Mouse (Mus musculus) small intestine, adult 2 months (tissue): ENCODE measurements around the gene Ifi35. TPM values are rescaled to one million over a fixed set of nuclear protein-coding genes. Genes with fewer than 3 reads are reported as not detected.
"Not testable (repeated sequence)": the region's sequence is repeated elsewhere in the genome, so short reads cannot be mapped to it uniquely, and the experiment has no call there.

Source experiments
- H3K27ac ChIP-seq: fragments of 200-500 bp; 2 replicates; pipeline ENCODE4 v1.5.1; 2012; ENCODE audit warnings: low read depth, low read length, control low read depth, inconsistent platforms; ENCODE audit not compliant: insufficient read depth
- H3K27me3 ChIP-seq: fragments of 200-500 bp; 2 replicates; pipeline ENCODE4 v1.6.1; 2012; ENCODE audit warnings: mild to moderate bottlenecking, moderate library complexity, low read length, inconsistent platforms; ENCODE audit not compliant: control insufficient read depth, insufficient read depth
- H3K36me3 ChIP-seq: fragments of 200-500 bp; 2 replicates; pipeline ENCODE4 v1.6.1; 2012; ENCODE audit warnings: mild to moderate bottlenecking, low read length, control low read depth, inconsistent platforms; ENCODE audit not compliant: control insufficient read depth, insufficient read depth
- H3K4me1 ChIP-seq: fragments of 200-500 bp; 2 replicates; pipeline ENCODE4 v1.6.1; 2012; ENCODE audit warnings: low read length, inconsistent platforms, mixed read lengths; ENCODE audit not compliant: control insufficient read depth, insufficient read depth, insufficient read length
- H3K4me3 ChIP-seq: fragments of 200-500 bp; 2 replicates; pipeline ENCODE4 v1.5.1; 2012; ENCODE audit warnings: low read depth, mild to moderate bottlenecking, control low read depth, inconsistent platforms, low read length, moderate library complexity
- CTCF ChIP-seq: fragments of 200-500 bp; IDR thresholded peaks from 2 replicates; pipeline ENCODE4 v1.5.1; 2012; ENCODE audit warnings: low read depth, mild to moderate bottlenecking, control low read depth, inconsistent platforms, low read length, moderate library complexity, mixed read lengths; ENCODE audit not compliant: insufficient replicate concordance, insufficient read length; ENCODE audit errors: extremely low read depth
- POLR2A ChIP-seq: fragments of 200-500 bp; IDR thresholded peaks from 2 replicates; pipeline ENCODE4 v1.6.1; 2012; ENCODE audit warnings: low read depth, mild to moderate bottlenecking, control low read depth, inconsistent platforms, low read length, moderate library complexity
- WGBS: fragments of 180-500 bp; shearing (Covaris S2); methylation state at CpG from one replicate; pipeline ENCODE4 v1.1.7; 2018; 5-methylcytosine and 5-hydroxymethylcytosine counted together
- polyA plus RNA-seq: library from polyadenylated mRNA; depleted of rRNA; stranded (reverse); fragments of >200 nt; gene quantifications from 2 replicates; pipeline ENCODE4 v1.2.3, GENCODE M21; 2012

Ifi35 gene
- polyA plus RNA-seq, 1 experiment: 123 TPM

DNA sequence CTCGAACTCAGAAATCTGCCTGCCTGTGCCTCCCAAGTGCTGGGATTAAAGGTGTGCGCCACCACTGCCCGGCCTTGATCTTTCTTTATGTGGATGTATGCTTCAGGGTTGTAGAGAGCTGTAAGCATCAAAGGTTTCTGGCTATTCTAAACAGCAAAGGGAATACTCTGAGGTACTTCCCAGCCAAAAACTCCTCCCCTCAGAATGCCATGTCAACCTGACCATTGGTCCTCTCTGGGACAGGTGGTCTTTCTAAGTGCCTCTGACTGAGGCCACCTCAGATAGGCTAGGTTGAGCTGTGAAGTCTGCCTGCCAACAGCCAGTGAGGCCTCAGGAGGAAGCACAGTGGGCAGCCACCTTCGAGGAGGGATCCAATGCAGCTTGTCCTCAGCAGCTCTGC is 692 bp downstream of the Ifi35 start:
- H3K36me3 ChIP-seq: peaks cover 20% of the 10 kb centered on the region
- TF ChIP-seq CTCF (no peak), POLR2A (no peak)
- 6% methylated on average over 4 of the region's 4 CpGs for WGBS
- H3K27ac ChIP-seq: peak overlapping the region; percentile 97
- H3K27me3 ChIP-seq: no peaks in the 10 kb centered on the region
- H3K4me3 ChIP-seq: peak overlapping the region; percentile 86
- H3K4me1 ChIP-seq: peaks cover 14% of the 10 kb centered on the region; the same call in 1 of the 2 replicates

DNA sequence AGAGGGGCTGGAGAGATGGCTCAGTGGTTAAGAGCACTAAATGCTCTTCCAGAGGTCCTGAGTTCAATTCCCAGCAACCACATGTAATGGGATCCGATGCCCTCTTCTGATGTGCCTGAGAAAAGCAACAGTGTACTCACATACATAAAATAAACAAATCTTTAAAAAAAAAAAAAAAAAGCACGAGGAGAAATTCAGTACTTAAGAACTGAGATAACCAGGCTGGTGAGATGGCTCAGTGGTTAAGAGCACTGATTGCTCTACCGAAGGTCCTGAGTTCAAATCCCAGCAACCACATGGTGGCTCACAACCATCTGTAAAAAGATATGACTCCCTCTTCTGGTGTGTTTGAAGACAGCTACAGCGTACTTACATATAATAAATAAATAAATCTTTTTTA is 1.4 kb downstream of the Ifi35 start:
- H3K4me3 ChIP-seq, H3K27me3 ChIP-seq: not testable (repeated sequence)
- WGBS: 60% methylated on average over 4 of the region's 4 CpGs
- peaks cover 13% of the 10 kb centered on the region for H3K36me3 ChIP-seq
- peak overlapping the region; percentile 97; the same call in 1 of the 2 replicates for H3K27ac ChIP-seq
- H3K4me1 ChIP-seq: peaks cover 17% of the 10 kb centered on the region; the same call in 1 of the 2 replicates

DNA sequence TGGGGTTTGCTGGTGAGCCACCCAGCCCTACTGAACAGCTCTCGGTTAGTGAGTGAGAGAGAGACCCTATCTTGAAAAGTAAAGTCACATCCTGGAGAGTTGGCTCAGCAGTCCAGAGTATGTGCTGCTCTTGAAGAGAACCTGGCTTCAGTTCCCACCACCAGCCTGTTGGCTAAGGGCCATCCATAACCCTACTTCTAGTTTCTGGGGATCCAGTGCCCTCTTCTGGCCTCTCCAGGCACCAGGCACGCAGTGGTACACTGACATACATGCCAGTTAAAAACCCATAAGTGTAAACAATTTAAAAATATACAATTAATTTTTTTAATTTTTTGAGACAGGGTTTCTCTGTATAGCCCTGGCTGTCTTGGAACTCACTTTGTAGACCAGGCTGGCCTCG is 2.2 kb downstream of the Ifi35 start:
- peak overlapping the region; percentile 21; the same call in 1 of the 2 replicates for H3K27ac ChIP-seq
- no peaks in the 10 kb centered on the region for H3K27me3 ChIP-seq
- H3K4me3 ChIP-seq: peak overlapping the region; percentile 9; the same call in 1 of the 2 replicates
- peaks cover 7% of the 10 kb centered on the region; the same call in 1 of the 2 replicates for H3K36me3 ChIP-seq
- 78% methylated on average over 3 of the region's 3 CpGs for WGBS
- peaks cover 21% of the 10 kb centered on the region; the same call in 1 of the 2 replicates for H3K4me1 ChIP-seq
- TF ChIP-seq CTCF (peak; percentile 42; the same call in 1 of the 2 replicates), POLR2A (no peak)

DNA sequence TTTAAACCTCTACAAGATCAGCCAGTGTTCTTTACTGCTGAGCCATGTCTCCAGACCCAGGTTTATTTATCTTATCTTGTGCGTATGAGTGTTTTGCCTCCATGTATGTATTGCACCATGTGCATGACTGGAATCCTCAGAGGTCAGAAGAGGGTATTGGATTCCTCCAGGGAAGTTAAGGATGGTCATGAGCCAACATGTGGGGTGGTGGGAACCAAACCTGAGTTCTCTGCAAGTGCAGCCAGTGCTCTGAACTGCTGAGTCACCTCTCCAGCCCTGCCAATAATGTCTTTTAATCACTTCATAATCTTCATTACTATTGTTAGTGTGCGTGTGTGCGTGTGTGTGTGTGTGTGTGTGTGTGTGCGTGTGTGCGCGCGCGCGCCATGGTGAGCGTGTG is 3.3 kb downstream of the Ifi35 start:
- peak overlapping the region; percentile 98 for H3K27ac ChIP-seq
- 55% methylated on average over 10 of the region's 10 CpGs for WGBS
- H3K4me1 ChIP-seq: peaks cover 27% of the 10 kb centered on the region; the same call in 1 of the 2 replicates
- TF ChIP-seq POLR2A: no peak
- TF ChIP-seq CTCF: no peak
- peak overlapping the region; percentile 41 for H3K4me3 ChIP-seq
- no peaks in the 10 kb centered on the region for H3K27me3 ChIP-seq
- H3K36me3 ChIP-seq: peaks cover 4% of the 10 kb centered on the region

DNA sequence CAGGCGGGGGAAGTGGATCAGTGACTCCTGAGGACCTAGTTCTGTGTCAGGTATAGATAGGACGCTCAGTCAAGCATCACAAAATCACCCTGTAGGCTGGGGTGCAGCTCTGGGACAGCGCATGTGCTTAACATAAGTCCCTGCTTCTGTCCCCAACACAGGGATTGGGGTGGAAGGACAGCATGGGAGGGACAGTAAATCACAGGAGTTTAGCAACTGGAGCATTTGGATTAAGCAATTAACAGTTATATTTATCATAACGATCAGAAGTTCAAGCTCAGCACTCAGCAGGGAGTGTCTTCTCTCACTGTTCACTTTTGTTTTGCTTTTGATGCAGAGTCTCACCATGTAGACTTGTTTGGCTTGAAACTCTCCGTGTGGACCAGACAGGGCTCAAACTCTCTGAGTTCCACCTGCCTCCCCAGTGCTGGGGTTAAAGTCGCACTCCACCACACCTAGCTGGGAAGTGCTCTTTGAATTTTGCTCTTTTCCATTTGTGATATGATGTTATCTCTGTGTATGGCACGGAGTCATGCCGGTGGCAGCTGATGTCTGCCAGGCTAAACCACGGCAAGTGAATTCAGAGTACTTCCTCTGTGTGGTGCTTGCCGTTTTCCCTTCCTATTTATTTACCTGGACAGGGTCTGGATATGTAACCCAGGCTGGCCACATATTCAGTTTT is 4.0 kb downstream of the Ifi35 start:
- Histone ChIP-seq H3K27ac (peak overlapping the region; percentile 98), H3K4me1 (peaks cover 27% of the 10 kb centered on the region; the same call in 1 of the 2 replicates), H3K36me3 (peaks cover 11% of the 10 kb centered on the region), H3K4me3 (peak overlapping the region; percentile 41; the same call in 1 of the 2 replicates), H3K27me3 (no peaks in the 10 kb centered on the region)
- WGBS: 21% methylated on average over 10 of the region's 10 CpGs
- TF ChIP-seq POLR2A (no peak), CTCF (no peak)

DNA sequence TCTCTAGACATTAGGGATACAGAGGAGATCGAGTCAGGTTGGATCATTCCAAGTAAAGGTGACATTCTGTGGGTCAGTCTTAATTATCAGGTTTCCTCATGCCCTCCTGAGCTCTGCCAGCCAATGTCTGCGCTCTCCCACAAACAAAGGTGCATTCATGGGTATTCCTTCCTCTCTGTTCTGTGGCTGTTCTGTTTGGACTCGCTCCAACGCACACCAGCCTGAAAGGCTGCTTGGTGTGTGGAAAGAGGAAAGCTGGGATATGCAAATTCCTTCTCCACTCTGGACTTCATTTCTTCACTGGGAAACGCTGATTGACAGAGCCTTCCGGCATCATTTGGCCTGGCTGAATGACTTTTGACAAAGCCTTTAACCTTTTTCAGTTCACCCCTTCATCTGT is 6.5 kb downstream of the Ifi35 start:
- Histone ChIP-seq H3K27ac (peak overlapping the region; percentile 76), H3K36me3 (peaks cover 35% of the 10 kb centered on the region), H3K4me3 (no peak overlapping the region), H3K4me1 (peaks cover 26% of the 10 kb centered on the region; the same call in 1 of the 2 replicates), H3K27me3 (no peaks in the 10 kb centered on the region)
- WGBS: 27% methylated on average over 6 of the region's 6 CpGs
- TF ChIP-seq CTCF: no peak

DNA sequence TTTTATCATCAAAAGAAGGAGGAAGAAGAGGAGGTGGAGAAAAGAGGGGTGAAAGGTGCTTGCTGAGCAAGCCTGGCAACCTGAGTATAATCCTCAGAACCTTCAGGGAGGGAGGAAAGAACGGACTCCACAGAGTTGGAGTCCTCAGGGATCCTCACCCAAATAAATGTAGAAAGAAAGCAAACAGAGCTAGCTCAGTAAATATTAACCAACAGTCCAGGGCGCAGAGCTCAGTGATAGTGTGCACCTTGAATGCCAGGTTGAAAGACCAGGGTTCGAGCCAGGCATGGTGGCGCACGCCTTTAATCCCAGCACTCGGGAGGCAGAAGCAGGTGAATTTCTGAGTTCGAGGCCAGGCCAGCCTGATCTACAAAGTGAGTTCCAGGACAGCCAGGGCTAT is 7.4 kb downstream of the Ifi35 start:
- peak overlapping the region; percentile 76; the same call in 1 of the 2 replicates for H3K27ac ChIP-seq
- H3K4me1 ChIP-seq: peaks cover 26% of the 10 kb centered on the region; the same call in 1 of the 2 replicates
- H3K27me3 ChIP-seq: no peaks in the 10 kb centered on the region
- TF ChIP-seq CTCF (no peak), POLR2A (no peak)
- no peak overlapping the region for H3K4me3 ChIP-seq
- peaks cover 44% of the 10 kb centered on the region for H3K36me3 ChIP-seq
- 42% methylated on average over 7 of the region's 7 CpGs for WGBS

DNA sequence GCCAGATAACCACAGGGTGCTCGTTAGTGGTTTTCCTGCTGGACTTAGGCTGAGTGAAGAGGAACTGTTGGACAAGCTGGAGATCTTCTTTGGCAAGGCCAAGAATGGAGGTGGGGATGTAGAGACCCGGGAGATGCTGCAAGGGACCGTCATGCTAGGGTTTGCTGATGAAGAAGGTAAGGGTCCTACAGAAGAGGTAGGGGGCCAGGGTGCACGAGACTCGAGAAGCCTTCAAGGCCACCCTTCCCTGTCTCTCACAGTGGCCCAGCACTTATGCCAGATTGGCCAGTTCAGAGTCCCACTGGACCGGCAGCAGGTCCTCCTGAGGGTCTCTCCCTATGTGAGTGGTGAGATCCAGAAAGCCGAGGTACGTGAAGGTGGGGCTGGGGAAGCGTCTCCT is 9.4 kb downstream of the Ifi35 start:
- Histone ChIP-seq H3K36me3 (peaks cover 60% of the 10 kb centered on the region), H3K27ac (no peak overlapping the region), H3K27me3 (no peaks in the 10 kb centered on the region), H3K4me3 (no peak overlapping the region), H3K4me1 (peaks cover 25% of the 10 kb centered on the region)
- TF ChIP-seq POLR2A (no peak), CTCF (no peak)
- WGBS: 92% methylated on average over 9 of the region's 9 CpGs
